Mouse (Mus musculus): ENCODE measurements at regions not wholly inside any gene's neighbourhood (a gene's known extent, or its start where the extent isn't known, plus 50 kb on each side); places are given as distances from the start of the nearest gene placed in this dataset.

DNA sequence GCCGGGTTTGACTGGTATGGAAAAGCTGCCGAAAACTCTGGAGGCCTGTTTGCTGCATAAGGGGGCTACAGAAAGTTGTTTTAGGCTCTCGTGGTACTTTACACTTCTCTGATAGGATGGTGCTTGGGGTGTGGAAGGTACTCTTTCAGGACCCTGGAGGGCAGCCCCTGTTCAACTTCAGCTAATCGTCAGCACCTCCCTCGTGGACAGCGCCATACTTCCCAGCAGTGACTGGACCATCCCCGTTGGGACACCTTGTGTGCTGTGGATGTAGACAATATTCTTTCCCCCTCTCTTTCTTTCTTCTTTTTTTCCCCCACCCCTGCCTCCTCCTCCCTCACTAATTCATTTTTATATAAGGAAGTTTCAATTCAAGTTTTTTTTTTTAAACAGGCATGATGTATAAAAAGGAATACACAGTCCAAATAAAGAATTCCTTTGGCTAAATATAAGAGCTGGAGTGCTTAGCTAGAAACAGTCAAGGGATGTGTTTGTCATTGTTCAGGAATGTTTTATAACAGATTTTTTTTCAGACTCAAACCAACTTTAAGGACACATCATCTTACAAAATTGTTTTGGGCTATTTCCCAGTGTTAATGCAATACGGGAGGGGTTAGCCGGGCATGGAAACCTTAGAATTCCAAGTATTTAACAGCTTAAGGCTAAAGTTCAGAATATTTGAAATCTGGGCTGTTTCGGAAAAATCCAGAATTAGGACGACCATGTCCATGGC, 66.2 kb upstream of the Ampd3 start:
- WGBS: 46% methylated on average over 11 of the region's 11 CpGs
- Histone ChIP-seq H3K9me3 (ENCODE audit: control insufficient read depth, low read length) (no peaks in the 10 kb centered on the region), H3K4me2 (ENCODE audit: low read depth, low read length) (no peak overlapping the region), H3K4me1 (replicated peaks; ENCODE audit: control insufficient read depth, insufficient read depth, low read length) (peaks cover 8% of the 10 kb centered on the region), H3K4me3 (ENCODE audit: low read length) (no peak overlapping the region), H3K36me3 (ENCODE audit: control insufficient read depth, insufficient read depth, low read length) (no peaks in the 10 kb centered on the region), H3K27ac (ENCODE audit: low read length) (no peak overlapping the region), H3K27me3 (ENCODE audit: control insufficient read depth, insufficient read depth, low read depth, low read length) (no peaks in the 10 kb centered on the region), H3K9ac (ENCODE audit: low read length) (no peak overlapping the region)
- ATAC-seq (ENCODE audit: low read depth): peak; percentile 62; the same call in 1 of the 2 replicates

DNA sequence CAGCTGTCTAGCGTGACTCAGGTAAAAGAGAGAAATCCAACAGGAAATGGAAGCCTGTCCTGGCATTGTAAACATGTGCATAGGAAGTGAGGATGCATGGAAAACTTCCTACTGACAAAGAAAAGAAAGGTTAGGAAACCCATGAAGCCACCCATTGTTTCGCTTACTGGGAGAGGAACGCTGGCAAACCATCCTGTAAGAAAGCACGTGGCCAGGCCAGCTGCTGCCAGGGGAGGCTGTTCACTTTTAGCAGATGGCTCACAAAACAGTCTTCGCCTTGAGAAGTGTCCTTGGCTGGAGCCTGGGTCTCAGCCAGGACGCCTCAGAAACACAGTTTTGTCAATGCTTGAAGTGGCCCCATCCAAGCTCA, 65.6 kb upstream of the Ampd3 start:
- no peaks in the 10 kb centered on the region for H3K27me3 ChIP-seq (ENCODE audit: control insufficient read depth, insufficient read depth, low read depth, low read length)
- WGBS: 63% methylated on average over 6 of the region's 6 CpGs
- ATAC-seq (ENCODE audit: low read depth): no peak
- H3K9ac ChIP-seq (ENCODE audit: low read length): no peak overlapping the region
- no peak overlapping the region for H3K4me2 ChIP-seq (ENCODE audit: low read depth, low read length)
- peaks cover 11% of the 10 kb centered on the region for H3K4me1 ChIP-seq (replicated peaks; ENCODE audit: control insufficient read depth, insufficient read depth, low read length)
- no peaks in the 10 kb centered on the region for H3K9me3 ChIP-seq (ENCODE audit: control insufficient read depth, low read length)
- H3K4me3 ChIP-seq (ENCODE audit: low read length): no peak overlapping the region
- H3K27ac ChIP-seq (ENCODE audit: low read length): no peak overlapping the region
- no peaks in the 10 kb centered on the region for H3K36me3 ChIP-seq (ENCODE audit: control insufficient read depth, insufficient read depth, low read length)

DNA sequence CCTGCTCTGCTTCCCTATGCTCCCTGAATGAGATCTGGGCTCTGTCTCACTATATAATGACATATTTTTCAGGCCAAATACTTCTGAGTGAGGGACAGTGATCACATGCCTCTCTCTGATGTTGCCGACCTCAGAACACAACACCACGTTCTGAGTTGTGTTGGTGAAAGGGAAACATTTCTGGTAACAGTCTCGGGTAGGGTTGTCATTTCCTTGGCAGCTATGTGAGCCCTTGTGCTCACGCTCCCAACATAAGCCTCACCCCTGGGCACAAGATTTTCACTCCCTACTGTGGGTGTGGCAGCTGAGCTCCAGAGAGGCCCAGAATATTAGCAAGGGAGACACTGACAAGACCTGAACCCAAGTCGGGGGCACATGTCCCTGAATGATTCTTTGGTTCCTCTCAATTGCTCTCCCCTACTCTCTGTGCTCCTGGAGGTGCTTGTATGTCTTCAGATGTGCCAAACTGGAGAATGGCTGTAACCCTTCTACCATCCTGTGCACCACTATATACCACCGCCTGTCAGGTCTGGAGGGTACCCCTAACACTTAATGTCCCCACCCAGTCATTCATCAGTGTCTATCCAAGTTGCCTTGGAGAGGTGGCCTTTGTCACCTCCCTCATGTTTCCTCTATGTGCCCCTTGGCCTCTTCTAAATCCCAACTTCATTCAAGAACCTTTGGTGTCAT, 62.5 kb upstream of the Ampd3 start:
- no peak for ATAC-seq (ENCODE audit: low read depth)
- Histone ChIP-seq H3K4me1 (replicated peaks; ENCODE audit: control insufficient read depth, insufficient read depth, low read length) (peaks cover 18% of the 10 kb centered on the region), H3K27ac (ENCODE audit: low read length) (no peak overlapping the region), H3K36me3 (ENCODE audit: control insufficient read depth, insufficient read depth, low read length) (no peaks in the 10 kb centered on the region), H3K4me2 (ENCODE audit: low read depth, low read length) (no peak overlapping the region), H3K27me3 (ENCODE audit: control insufficient read depth, insufficient read depth, low read depth, low read length) (no peaks in the 10 kb centered on the region), H3K9ac (ENCODE audit: low read length) (no peak overlapping the region), H3K9me3 (ENCODE audit: control insufficient read depth, low read length) (no peaks in the 10 kb centered on the region), H3K4me3 (ENCODE audit: low read length) (no peak overlapping the region)
- WGBS: 53% methylated on average over 6 of the region's 6 CpGs

DNA sequence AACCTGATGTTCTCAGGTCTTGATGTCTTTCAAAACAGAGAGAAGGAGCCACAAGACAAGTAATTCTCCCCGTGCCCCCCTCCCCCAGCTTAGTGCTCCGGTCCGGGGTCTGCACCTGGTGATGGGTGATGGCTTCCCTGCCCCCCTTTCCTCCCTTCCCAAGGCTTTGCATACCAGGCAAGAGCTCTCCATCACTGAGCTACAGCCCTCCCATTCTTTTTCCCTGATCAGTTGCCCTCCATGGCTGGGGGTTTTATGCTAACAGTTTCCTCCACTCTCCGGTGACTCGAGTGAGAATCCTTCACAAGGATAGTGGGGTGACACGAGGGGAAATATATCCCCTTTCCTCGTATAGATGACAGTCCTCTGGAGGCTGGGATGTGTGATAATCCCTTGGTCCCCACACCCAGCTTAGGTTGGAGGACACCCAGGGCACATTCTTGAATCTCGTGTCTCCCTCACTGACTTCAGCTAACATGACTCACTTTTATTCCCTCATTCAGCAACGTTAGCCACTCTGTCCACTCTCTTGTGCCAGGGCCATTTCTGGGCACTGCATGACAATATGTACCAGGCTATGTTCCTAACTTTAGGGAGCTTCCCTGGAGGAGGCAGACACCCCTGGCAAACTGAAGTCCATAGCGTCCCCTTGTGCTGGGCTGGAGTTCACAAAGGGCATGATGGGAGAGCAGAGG, 61.9 kb upstream of the Ampd3 start:
- Histone ChIP-seq H3K36me3 (ENCODE audit: control insufficient read depth, insufficient read depth, low read length) (no peaks in the 10 kb centered on the region), H3K4me3 (ENCODE audit: low read length) (no peak overlapping the region), H3K9me3 (ENCODE audit: control insufficient read depth, low read length) (no peaks in the 10 kb centered on the region; the same call in 1 of the 2 replicates), H3K4me2 (ENCODE audit: low read depth, low read length) (no peak overlapping the region), H3K27ac (ENCODE audit: low read length) (peak overlapping the region; percentile 69), H3K9ac (ENCODE audit: low read length) (no peak overlapping the region), H3K27me3 (ENCODE audit: control insufficient read depth, insufficient read depth, low read depth, low read length) (no peaks in the 10 kb centered on the region), H3K4me1 (replicated peaks; ENCODE audit: control insufficient read depth, insufficient read depth, low read length) (peaks cover 18% of the 10 kb centered on the region)
- ATAC-seq (ENCODE audit: low read depth): no peak
- WGBS: 64% methylated on average over 10 of the region's 10 CpGs

DNA sequence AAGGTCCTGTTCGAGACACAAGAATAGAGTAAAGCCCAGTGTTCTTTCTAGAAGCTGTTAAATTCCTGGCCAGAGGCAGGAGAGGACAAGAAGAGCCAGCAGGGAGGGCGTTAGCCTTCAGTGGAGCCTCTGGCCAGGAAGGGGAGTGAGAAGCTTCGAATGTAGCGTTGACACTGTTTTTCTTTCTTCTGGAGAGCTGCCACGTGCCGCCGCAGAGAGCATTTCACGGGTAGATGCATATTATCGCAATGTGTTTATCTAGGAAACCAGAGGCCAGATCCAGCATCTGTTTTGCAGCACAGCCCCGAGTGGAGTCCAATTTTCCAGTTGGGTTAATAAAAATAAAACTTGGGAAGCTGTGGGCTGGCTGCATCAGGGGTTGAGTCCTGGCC, 61.3 kb upstream of the Ampd3 start:
- Histone ChIP-seq H3K36me3 (ENCODE audit: control insufficient read depth, insufficient read depth, low read length) (no peaks in the 10 kb centered on the region), H3K9ac (ENCODE audit: low read length) (no peak overlapping the region), H3K27ac (ENCODE audit: low read length) (peak overlapping the region; percentile 69), H3K4me2 (ENCODE audit: low read depth, low read length) (no peak overlapping the region), H3K27me3 (ENCODE audit: control insufficient read depth, insufficient read depth, low read depth, low read length) (no peaks in the 10 kb centered on the region), H3K9me3 (ENCODE audit: control insufficient read depth, low read length) (no peaks in the 10 kb centered on the region; the same call in 1 of the 2 replicates), H3K4me3 (ENCODE audit: low read length) (no peak overlapping the region), H3K4me1 (replicated peaks; ENCODE audit: control insufficient read depth, insufficient read depth, low read length) (peaks cover 18% of the 10 kb centered on the region)
- WGBS: 38% methylated on average over 10 of the region's 10 CpGs
- peak; percentile 41 for ATAC-seq (ENCODE audit: low read depth)

DNA sequence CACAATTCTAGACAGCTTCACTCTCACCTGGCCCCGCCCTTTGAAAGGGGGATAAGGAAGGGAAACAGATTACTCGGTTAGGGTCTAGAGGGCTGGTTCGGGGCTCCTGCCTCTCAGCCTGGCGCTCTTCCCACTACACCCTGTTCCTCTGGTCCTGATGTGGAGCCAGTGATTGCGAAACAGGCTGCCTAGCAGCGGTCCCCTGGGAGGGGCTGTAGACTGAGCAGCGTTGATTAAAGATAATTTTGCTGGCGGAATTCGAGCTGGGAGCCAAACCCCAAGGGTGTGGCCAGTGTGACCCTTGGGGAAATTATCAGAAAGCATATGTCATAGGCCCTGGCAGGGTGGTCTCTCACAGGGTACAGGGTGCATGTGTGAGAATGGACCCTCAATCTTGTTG, 59.9 kb upstream of the Ampd3 start:
- Histone ChIP-seq H3K36me3 (ENCODE audit: control insufficient read depth, insufficient read depth, low read length) (no peaks in the 10 kb centered on the region), H3K4me2 (ENCODE audit: low read depth, low read length) (no peak overlapping the region), H3K9me3 (ENCODE audit: control insufficient read depth, low read length) (no peaks in the 10 kb centered on the region; the same call in 1 of the 2 replicates), H3K9ac (ENCODE audit: low read length) (no peak overlapping the region), H3K27ac (ENCODE audit: low read length) (no peak overlapping the region), H3K27me3 (ENCODE audit: control insufficient read depth, insufficient read depth, low read depth, low read length) (no peaks in the 10 kb centered on the region), H3K4me3 (ENCODE audit: low read length) (no peak overlapping the region), H3K4me1 (replicated peaks; ENCODE audit: control insufficient read depth, insufficient read depth, low read length) (peaks cover 18% of the 10 kb centered on the region)
- WGBS: 30% methylated on average over 9 of the region's 9 CpGs
- ATAC-seq (ENCODE audit: low read depth): peak; percentile 81

DNA sequence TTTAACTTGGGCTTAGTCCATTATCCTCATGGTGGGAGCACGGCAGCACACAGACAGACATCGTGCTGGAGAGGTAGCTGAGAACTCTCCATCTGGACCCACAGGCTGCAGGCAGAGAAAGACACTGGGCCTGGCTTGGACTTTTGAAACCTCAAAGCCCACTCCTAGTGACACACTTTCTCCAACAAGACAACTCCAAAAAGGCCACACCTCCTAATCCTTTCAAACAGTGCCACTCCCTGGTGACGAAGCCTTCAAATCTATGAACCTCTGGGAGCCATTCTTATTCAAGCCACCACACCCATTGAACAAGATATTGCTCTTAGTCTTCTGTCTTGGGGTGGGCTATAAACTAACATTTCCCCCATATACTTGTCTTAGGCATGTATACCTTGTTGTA, 59.2 kb upstream of the Ampd3 start:
- no peak overlapping the region for H3K27ac ChIP-seq (ENCODE audit: low read length)
- H3K36me3 ChIP-seq (ENCODE audit: control insufficient read depth, insufficient read depth, low read length): no peaks in the 10 kb centered on the region
- no peak overlapping the region for H3K4me2 ChIP-seq (ENCODE audit: low read depth, low read length)
- no peak for ATAC-seq (ENCODE audit: low read depth)
- H3K9me3 ChIP-seq (ENCODE audit: control insufficient read depth, low read length): no peaks in the 10 kb centered on the region; the same call in 1 of the 2 replicates
- H3K4me3 ChIP-seq (ENCODE audit: low read length): no peak overlapping the region
- WGBS: 89% methylated on average over 3 of the region's 3 CpGs
- no peaks in the 10 kb centered on the region for H3K27me3 ChIP-seq (ENCODE audit: control insufficient read depth, insufficient read depth, low read depth, low read length)
- H3K9ac ChIP-seq (ENCODE audit: low read length): no peak overlapping the region
- H3K4me1 ChIP-seq (replicated peaks; ENCODE audit: control insufficient read depth, insufficient read depth, low read length): peaks cover 18% of the 10 kb centered on the region

DNA sequence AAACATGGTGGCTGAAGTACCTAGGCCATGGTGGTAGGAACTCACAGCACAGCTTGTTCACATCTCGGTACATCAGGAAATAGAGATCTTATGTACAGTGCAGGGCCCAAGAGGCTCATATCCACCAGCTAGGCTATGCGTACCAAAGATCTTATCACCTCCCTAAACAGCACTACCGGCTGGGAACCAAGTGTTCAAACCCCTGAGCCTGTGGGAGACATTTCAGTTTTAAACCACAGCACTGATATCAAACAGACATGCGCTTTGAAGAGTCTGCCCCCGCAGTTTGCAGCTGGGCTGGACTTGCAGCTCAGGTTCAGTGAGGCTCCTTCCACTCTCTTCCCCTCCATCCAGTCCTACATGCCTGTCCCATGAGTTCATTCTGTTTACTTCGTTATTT, 58.4 kb upstream of the Ampd3 start:
- peaks cover 18% of the 10 kb centered on the region for H3K4me1 ChIP-seq (replicated peaks; ENCODE audit: control insufficient read depth, insufficient read depth, low read length)
- no peak overlapping the region for H3K27ac ChIP-seq (ENCODE audit: low read length)
- H3K9ac ChIP-seq (ENCODE audit: low read length): no peak overlapping the region
- WGBS: 69% methylated on average over 6 of the region's 6 CpGs
- no peaks in the 10 kb centered on the region for H3K27me3 ChIP-seq (ENCODE audit: control insufficient read depth, insufficient read depth, low read depth, low read length)
- ATAC-seq (ENCODE audit: low read depth): no peak
- no peak overlapping the region for H3K4me2 ChIP-seq (ENCODE audit: low read depth, low read length)
- H3K9me3 ChIP-seq (ENCODE audit: control insufficient read depth, low read length): no peaks in the 10 kb centered on the region; the same call in 1 of the 2 replicates
- no peak overlapping the region for H3K4me3 ChIP-seq (ENCODE audit: low read length)
- H3K36me3 ChIP-seq (ENCODE audit: control insufficient read depth, insufficient read depth, low read length): no peaks in the 10 kb centered on the region

DNA sequence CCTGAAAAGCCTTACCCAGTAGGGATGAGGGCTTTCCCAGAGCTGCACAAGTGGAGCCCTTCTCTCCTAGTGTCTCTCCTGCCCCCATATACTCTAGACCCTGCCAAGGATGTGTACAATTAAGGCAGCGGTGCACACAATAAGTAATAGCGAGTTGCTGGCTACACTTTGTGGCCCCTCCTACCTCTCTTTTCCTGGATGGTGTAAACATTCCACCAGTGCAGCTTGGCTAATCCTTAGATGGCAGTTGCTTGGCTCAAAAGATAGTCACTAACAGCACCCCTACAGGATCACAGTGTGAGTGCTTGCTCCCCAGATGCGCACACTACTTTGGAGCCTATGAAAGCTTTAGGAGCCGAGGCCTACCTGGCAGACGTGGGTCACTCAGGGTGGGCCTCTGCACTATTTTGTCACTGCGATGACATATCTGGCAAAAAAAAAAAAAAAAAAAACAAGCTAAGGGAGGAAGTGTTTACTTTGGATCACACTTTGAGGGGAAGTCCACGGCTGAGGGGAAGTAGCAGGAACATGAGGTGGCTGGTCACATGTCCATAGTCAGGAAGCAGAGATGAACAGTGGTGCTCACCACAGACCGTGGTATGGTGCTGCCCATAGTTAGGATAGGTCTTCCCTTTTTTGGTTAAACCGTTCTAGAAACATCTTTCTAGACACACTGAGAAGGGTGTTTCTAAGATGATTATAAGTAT, 57.6 kb upstream of the Ampd3 start:
- no peaks in the 10 kb centered on the region; the same call in 1 of the 2 replicates for H3K9me3 ChIP-seq (ENCODE audit: control insufficient read depth, low read length)
- H3K27me3 ChIP-seq (ENCODE audit: control insufficient read depth, insufficient read depth, low read depth, low read length): no peaks in the 10 kb centered on the region
- WGBS: 64% methylated on average over 9 of the region's 9 CpGs
- peaks cover 18% of the 10 kb centered on the region for H3K4me1 ChIP-seq (replicated peaks; ENCODE audit: control insufficient read depth, insufficient read depth, low read length)
- H3K4me2 ChIP-seq (ENCODE audit: low read depth, low read length): no peak overlapping the region
- H3K4me3 ChIP-seq (ENCODE audit: low read length): no peak overlapping the region
- no peaks in the 10 kb centered on the region for H3K36me3 ChIP-seq (ENCODE audit: control insufficient read depth, insufficient read depth, low read length)
- H3K9ac ChIP-seq (ENCODE audit: low read length): no peak overlapping the region
- H3K27ac ChIP-seq (ENCODE audit: low read length): no peak overlapping the region
- no peak for ATAC-seq (ENCODE audit: low read depth)

Measured in lung, embryonic 16.5 days (tissue).